Mouse (Mus musculus) urinary bladder, postnatal 14 days (tissue): ENCODE results near the gene Hist1h2ag.
A peak's percentile ranks its signal among the peaks of the same experiment; 100 is the strongest.

Experiments used
- DNase-seq: peaks from one replicate; pipeline ENCODE4 v3.0.0; 2021; ENCODE audit warnings: low spot score

The Hist1h2ag gene

GRCm38 (mm10) chr13:22036986-22037385 lies 5.8 kb downstream of the Hist1h2ag start:
- no peak for DNase-seq

GRCm38 (mm10) chr13:22036149-22036956 lies 6.4 kb downstream of the Hist1h2ag start:
- no peak for DNase-seq

GRCm38 (mm10) chr13:22035267-22036148 lies 7.2 kb downstream of the Hist1h2ag start, which contains the start of the genes Hist1h2ah and Hist1h2bk:
Gene Hist1h2ah, minus strand, starts transcription at chr13:22035568.
Gene Hist1h2bk, plus strand, starts transcription at chr13:22035870.
- peak; percentile 81 for DNase-seq

GRCm38 (mm10) chr13:22034443-22035266 lies 8.1 kb downstream of the Hist1h2ag start:
- no peak for DNase-seq

- DNase-seq: no peak
Observed at GRCm38 (mm10) chr13:22033741-22034442, 8.9 kb downstream of the Hist1h2ag start.

- no peak for DNase-seq
Observed at GRCm38 (mm10) chr13:22030493-22030892, 12.3 kb downstream of the Hist1h2ag start.

GRCm38 (mm10) chr13:22029928-22030327 lies 12.8 kb downstream of the Hist1h2ag start:
- no peak for DNase-seq

GRCm38 (mm10) chr13:22028673-22029460 lies 13.9 kb downstream of the Hist1h2ag start:
- DNase-seq: peak; percentile 94

- peak; percentile 87 for DNase-seq
Observed at GRCm38 (mm10) chr13:22026058-22027031, 16.4 kb downstream of the Hist1h2ag start.

- DNase-seq: peak; percentile 77
Observed at GRCm38 (mm10) chr13:22022241-22022640, 20.5 kb downstream of the Hist1h2ag start.

- DNase-seq: no peak
Observed at GRCm38 (mm10) chr13:22021581-22021980, 21.2 kb downstream of the Hist1h2ag start.

- DNase-seq: peak; percentile 66
Observed at GRCm38 (mm10) chr13:22020901-22021339, 21.8 kb downstream of the Hist1h2ag start.

- no peak for DNase-seq
Observed at GRCm38 (mm10) chr13:22019934-22020835, 22.6 kb downstream of the Hist1h2ag start.

GRCm38 (mm10) chr13:22015479-22016450 lies 27.0 kb downstream of the Hist1h2ag start:
- peak; percentile 63 for DNase-seq

GRCm38 (mm10) chr13:22014411-22014845 lies 28.3 kb downstream of the Hist1h2ag start:
- DNase-seq: no peak

GRCm38 (mm10) chr13:22013716-22014115 lies 29.0 kb downstream of the Hist1h2ag start:
- no peak for DNase-seq

- DNase-seq: no peak
Observed at GRCm38 (mm10) chr13:22009642-22010041, 33.1 kb downstream of the Hist1h2ag start, which contains the start of gene Prss16. Gene Prss16, minus strand, starts transcription at chr13:22009742.
